Mouse (Mus musculus): ENCODE measurements around the gene Tnfsf8.

The Tnfsf8 gene

DNA sequence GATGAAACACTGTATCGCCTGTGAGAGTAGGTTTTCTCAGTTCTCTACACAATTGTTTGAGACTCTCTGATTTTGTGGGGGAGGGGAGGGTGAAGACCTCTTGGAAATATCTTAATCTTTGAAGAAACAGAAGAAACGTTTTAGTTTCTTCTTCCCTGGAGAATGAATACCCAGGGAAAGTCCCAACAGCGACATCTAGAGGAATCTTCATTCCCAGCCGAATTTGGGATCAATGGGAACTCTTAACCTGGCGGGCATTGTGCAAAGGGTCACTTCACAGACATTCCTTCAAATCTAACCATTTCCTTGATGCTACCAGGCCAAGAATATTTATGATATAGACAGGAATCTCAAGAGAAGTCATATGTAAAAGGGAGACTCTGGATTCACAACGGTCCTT lies 17.2 kb downstream of the Tnfsf8 start:
- peak in 1 of 2 experiments; percentile 75 for DNase-seq (ENCODE audit: inconsistent age in 2 of 2, low spot score in 1 of 2)

GRCm38 (mm10) chr4:63842278-63842677 lies 18.9 kb downstream of the Tnfsf8 start:
- no peak for DNase-seq (ENCODE audit: inconsistent age in 2 of 2, low spot score in 1 of 2)

DNA sequence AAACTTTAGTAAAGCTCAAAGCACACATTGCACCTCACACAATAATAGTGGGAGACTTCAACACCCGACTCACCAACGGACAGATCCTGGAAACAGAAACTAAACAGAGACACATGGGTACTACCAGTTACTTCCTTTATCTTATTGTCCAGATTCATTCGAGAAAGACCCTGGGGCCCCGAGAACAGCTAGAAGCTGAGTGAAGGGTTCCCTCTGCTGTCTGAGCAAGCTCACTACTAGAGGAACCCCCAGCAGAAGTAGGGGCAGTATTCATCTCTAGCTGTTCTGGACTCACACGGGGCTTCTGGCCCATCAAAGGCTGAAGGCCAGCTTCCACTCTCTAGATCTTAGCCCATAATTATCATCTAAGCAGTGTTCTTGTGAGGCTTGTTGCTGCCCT lies 20.7 kb downstream of the Tnfsf8 start:
- peak in 1 of 2 experiments; percentile 52 for DNase-seq (ENCODE audit: inconsistent age in 2 of 2, low spot score in 1 of 2)

GRCm38 (mm10) chr4:63823136-63823535 lies 38.0 kb downstream of the Tnfsf8 start:
- no peak for DNase-seq (ENCODE audit: inconsistent age in 2 of 2, low spot score in 1 of 2)

DNA sequence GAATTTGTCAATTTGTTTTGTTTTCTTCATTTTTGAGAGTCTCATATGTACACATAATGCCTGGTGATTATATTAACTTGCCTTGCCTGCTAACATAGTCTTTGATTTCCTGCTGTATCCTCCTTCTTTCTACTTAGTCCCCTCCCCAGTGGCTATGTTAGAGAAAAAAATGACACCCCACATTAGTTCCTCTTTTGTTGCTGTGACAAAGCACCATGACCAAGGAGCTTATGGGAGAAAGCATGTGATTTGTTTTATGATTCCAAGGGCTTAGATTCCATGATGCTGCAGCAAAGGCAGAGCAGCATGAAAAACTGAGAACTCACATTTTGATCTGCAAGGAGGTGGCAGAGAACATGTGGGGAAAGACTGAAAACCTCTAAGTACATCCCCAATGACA lies 43.6 kb downstream of the Tnfsf8 start:
- DNase-seq (ENCODE audit: inconsistent age in 2 of 2, low spot score in 1 of 2): no peak

DNA sequence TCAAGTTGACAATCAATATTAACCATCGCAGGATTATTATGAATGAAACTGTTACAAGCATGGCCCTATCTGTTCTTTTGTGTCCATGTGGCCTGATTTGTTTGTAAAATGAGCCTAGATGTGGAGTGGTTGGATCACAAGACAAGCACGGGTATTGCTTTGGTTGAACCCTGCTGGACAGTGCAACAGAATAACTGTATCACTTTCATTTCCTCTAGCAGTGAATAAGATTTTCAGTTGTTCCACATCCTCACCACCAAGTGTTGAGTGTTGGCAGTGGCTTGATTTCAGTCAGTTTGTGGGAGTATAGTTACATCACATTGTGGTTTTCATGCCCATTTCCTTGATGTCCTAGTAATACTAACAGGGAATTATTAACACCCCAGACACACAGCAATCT lies 45.5 kb downstream of the Tnfsf8 start:
- DNase-seq (ENCODE audit: inconsistent age in 2 of 2, low spot score in 1 of 2): no peak

GRCm38 (mm10) chr4:63798083-63798482 lies 63.1 kb downstream of the Tnfsf8 start:
- DNase-seq (ENCODE audit: inconsistent age in 2 of 2, low spot score in 1 of 2): peak in 1 of 2 experiments; percentile 29

DNA sequence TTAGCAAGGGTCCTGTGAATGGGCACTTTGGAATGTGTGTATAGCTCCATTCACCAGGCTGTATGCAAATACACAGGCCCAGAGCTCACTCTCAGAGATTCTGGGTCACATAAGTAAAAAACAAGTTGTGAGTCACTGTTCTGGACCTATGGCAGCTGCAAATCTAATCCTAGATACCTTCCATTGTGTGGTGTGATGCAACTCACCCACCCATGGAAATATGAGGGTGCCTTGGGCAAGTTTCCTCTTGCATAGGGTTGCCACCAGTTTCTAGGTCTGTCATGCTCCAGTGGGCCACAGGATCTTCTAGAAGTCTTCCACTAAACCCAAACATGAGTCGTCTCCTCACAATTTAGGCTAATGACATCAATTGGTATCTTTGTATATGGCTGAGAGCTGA lies 64.6 kb downstream of the Tnfsf8 start:
- no peak for DNase-seq (ENCODE audit: inconsistent age in 2 of 2, low spot score in 1 of 2)

GRCm38 (mm10) chr4:63792328-63792727 lies 68.8 kb downstream of the Tnfsf8 start:
- no peak for DNase-seq (ENCODE audit: inconsistent age in 2 of 2, low spot score in 1 of 2)

GRCm38 (mm10) chr4:63785466-63785865 lies 75.7 kb downstream of the Tnfsf8 start:
- no peak for DNase-seq (ENCODE audit: inconsistent age in 2 of 2, low spot score in 1 of 2)

- peak in 1 of 2 experiments; percentile 67 for DNase-seq (ENCODE audit: inconsistent age in 2 of 2, low spot score in 1 of 2)
Observed at GRCm38 (mm10) chr4:63783826-63784225, 77.3 kb downstream of the Tnfsf8 start.

DNA sequence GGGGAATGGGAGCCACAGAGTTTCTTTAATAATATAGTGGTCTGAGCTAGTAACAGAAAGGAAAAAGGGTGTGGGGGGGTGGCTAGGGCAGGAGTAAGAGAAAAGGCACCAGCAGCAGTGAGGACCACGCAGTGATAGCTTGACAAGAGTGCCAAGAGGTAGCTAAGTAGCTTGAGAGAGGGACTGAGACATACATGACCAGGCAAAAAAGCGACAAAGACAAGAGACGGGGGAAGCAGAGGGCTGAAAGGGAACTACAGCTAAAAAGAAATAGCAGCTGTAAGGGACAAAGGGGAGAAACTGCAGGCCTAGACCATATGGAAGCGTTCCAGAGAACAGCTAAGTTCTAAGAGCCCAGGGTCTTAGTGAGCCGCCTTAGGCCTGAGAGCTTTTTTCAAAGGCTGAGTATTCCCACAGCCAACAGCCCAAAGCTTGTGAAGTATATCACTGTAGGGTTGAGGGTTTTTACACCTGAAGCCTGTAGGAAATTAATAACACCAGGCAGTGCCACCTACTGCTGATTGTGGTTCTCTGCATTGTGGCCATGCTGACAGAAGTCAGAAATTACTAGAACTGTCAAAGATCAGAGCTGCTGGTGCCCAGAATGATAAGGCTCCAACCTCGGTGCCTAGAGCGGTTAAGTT lies 78.1 kb downstream of the Tnfsf8 start:
- no peak for DNase-seq (ENCODE audit: inconsistent age in 2 of 2, low spot score in 1 of 2)
